Mouse (Mus musculus) layer of hippocampus, postnatal 10 days (tissue): ENCODE measurements at regions not wholly inside any gene's neighbourhood (a gene's known extent, or its start where the extent isn't known, plus 50 kb on each side); places are given as distances from the start of the nearest gene placed in this dataset.

Experiments
- DNase-seq, 2 experiments: peaks; one replicate each; pipeline ENCODE4 v3.0.0; 2021; ENCODE audit warnings: low spot score in 2 of 2

DNA sequence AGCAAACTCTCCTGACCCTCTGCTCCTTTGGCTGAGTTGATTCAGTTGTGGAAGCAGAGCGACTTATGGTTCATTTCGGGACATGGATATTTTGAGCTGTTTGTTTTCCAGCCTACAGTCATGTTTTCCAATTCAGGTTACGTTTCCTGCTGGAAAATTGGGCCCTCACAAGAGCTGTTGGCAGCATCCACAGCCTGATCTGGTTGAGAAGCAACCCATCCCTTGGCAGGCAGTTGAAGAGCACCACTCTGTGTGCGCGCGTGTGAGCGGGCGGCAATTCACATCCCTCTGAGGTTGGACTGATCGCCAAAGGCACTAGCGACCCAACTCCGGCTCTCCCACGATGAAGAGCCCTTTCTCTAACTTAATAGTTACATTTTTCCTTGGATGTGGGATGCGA, 457.1 kb downstream of the Tmem38b start:
- peak; percentile 18 to 37 for DNase-seq

DNA sequence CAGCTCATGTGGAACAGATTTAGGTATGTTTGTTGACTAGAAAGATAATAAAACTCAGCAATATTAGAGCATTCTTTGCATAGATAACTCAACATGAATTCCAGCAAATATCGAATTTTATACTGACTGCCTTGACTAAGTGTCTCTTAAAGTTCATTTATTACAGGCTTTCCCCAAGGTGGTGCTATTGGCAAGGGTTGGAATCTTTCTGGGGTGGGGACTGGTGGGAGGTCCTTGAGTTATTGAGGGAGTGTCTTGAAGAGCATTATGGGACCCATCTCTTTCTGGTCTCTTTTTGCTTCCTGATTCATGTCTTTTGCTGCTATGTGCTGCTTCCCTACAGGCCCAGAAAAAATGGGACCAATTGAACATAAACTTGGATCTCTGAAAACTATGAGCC, 488.0 kb downstream of the Tmem38b start:
- DNase-seq, result no peak

DNA sequence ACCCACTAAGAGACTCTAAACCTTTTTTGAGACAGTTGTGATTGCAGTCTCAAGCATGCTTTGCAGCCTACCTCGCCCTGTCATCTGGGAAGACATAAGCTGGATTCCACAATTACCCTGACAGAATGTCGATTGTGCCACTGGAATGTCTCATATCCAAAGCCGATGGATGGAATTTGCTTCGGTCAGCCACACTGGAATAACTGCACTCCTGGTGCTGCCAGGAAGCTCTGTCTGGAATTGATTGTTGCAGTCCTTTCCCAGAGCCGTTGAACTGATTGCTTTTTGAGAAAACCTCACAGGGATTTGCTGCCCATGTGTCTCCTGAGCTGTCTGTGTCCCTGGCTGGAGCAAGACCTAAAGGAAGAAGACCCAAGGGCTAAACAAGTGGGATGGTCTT, 499.0 kb downstream of the Tmem38b start:
- DNase-seq, result no peak

DNA sequence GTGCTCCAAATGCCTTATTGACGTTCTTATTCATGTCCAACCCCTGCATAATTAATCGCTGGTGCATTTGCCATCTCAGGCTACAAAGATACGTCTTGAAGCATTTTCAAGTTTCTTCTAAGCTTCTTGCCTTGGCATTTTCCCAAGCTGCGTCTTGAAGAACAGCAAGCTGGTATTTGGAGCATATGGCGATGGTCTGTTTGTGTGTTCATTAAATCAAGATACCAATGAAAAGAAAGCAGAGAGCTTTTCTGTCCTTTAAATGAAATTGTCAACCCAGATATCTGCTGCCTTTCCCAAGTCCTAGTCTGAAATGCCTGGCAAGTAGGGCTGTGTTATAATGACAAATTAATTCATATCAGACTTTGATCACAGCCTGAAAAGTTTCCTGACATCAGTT, 502.4 kb downstream of the Tmem38b start:
- DNase-seq, result peak in 1 of 2 experiments; percentile 12

DNA sequence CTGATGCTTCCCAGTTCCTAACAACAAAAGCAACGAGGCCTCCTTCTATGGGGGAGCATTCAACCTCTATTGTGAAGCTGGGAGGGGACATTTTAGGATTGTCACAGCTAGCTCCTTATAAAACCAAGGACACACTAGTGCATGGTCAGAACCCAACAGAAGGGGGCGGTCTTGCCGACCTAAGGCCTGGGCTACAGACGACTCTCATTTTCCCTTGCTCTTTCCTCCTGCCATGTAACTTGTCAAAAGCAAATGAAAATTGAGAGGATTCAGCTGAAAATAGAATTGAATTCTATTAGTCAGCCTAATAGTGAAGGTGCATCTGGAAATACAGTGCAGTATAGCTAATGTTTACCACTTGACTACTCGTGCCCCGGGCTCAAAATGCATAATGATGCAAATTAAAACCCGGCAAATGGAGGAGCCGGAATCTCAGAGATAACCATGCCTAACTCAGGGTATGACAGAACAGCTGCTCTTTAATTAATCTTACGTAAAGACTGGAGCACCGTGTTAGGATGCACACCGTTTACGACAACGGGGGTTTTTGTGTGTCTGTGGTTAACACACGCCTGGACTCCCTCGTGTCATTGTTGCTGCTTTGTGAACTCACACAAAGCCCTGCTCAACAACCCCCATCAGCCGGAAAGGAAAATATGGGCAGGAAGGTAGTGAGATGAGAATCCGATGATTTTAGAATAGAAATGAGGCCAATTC, 503.0 kb downstream of the Tmem38b start:
- peak; percentile 34 to 44 for DNase-seq

DNA sequence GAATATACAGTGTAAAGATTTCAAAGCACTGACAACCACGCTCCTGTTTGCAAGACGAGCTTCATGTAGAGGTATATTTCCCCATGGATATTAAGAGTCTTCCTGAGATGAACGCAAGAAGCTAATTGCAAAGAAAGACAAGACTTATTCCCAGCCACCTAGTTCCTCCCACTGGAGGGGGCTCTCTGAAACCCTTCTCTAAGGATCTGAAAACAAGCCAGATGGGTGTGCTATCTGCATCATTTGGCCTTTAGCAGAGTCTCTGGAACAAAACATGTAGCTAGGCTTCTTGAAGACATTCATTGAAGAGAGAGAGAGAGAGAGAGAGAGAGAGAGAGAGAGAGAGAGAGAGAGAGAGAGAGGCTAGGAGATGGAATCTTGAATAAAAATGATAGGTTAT, 504.8 kb downstream of the Tmem38b start:
- no peak for DNase-seq

DNA sequence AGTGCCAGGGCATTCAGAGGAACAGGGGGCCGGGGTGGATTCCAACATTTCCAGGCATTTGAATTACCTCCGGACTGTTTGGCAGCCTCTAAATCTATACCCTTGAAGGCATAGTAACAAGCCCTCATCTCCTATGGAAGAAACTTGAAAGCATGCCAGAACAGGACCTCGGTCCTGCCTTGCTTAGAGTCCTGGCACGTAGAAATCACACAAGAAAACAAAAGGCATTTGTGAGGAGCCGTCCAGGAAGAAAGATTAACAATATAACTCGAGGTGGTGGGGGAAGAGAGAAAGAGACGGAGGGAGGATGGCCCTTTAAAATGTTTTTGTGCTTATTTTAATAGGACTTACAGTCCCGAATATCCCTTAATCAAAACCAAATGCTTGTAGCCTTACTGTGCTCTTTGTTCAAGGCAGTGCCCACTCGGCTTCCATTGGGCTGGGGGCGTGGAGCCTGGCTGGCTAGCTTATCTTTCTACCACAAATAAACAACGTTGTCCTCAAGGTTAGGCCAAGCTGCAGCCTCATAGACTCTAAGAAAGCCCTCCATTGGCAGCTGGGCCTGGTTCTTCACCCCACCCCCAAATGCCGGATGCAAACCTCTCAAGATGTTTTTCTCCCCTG, 505.9 kb downstream of the Tmem38b start:
- DNase-seq, result no peak

DNA sequence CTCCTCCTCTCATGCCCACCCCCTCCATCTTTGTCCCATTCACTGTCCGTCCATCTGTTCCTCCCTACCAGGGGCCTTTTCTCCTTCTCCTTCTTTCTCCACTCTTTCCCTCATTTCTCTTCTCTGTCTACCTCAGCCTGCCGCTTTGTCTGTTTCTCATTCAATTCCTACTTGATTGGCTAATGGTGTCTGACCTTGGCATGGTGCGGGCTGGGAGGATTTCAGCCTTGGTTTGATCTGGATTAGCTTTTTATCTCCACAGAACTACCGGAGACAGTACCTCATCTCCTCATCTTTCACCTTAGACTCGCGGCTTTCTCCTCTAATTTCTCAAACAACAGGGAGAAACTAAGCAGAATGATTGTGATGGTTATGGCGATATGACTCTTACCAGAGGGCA, 506.4 kb downstream of the Tmem38b start:
- no peak for DNase-seq

DNA sequence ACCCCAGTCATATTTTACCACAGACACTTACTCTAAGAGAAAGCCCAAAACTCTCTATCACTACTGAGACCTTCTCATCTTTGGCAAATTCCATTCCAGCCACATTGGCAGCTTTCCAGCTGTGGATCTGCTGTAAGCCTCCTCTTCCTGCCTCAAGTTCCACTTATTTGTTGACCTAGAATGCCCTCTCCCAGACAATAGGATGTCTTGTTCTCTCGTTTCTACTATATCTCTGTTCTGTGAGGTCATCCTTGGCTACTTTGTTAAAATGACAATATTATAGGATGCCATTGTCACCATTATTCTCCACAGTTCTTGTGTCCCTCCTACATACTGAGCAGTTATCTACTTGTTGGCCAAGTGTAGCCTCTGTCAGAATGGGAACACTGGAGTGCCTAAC, 512.7 kb downstream of the Tmem38b start:
- no peak for DNase-seq

DNA sequence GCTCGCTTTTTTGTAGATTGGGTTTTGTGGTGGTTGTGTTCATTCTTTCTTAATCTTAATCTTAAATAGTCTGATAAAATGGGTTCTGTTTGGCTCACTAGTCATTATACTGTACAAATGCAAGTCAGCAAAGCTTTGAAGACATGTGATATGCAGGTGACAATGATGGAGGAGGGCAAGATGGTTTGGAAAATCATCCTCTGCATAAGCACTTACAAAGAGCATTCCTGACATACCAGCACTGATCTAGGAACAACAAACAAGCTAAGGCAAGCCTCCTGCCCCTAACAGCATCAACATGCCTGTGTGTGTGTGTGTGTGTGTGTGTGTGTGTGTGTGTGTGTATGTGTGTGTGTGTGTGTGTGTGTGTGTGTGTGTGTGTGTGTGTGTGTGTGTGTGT, 514.3 kb downstream of the Tmem38b start:
- DNase-seq, result no peak

DNA sequence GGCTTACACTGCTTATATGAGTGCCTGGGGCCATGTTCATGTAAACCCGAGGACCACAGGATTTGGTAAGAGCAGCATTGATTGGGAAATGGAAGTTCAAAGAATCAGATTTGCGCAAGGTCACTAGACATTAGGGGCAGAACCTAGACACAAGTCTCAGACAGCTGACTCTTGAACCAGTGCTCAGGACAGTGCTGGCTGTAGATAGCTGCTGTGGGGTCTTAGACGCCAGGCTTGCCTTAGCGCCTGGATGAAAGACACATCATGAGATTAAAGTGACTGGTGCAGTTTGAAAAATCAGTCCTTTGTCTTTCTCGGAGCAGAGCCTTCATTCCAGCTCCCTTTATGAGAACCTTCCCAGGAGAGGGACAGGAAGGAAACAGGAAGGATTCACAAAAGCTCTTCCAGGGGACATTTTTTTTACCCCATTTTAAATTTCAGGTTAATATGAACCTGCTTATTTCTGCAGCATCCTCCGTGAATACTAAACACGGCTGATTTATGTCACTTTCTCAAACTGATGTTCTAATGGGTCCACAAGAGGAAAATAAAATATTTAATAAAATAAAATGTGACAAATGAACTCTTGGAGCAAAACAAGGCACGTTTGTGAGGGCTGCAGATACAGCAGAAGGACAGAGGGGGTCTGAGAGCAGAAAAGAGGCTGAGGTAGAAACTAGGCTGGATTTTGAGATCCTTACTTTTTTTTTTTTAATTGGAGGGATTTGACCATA, 528.0 kb downstream of the Tmem38b start:
- no peak for DNase-seq

DNA sequence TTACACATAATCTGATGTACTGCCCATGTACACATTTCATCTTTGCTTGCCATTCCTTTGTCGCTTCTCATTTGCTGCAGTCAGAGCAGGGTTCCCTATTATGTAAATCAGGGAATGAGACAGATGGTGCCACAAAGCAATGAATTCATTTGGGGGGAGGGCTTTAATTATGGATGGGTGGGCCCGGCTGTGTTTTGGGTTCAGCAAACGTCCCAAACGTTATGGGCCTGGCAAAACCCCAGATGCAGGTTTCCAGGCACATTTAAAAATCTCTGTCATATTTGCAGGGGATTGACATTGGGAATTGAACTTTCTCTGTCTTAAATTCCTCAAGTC, 528.5 kb downstream of the Tmem38b start:
- no peak for DNase-seq

DNA sequence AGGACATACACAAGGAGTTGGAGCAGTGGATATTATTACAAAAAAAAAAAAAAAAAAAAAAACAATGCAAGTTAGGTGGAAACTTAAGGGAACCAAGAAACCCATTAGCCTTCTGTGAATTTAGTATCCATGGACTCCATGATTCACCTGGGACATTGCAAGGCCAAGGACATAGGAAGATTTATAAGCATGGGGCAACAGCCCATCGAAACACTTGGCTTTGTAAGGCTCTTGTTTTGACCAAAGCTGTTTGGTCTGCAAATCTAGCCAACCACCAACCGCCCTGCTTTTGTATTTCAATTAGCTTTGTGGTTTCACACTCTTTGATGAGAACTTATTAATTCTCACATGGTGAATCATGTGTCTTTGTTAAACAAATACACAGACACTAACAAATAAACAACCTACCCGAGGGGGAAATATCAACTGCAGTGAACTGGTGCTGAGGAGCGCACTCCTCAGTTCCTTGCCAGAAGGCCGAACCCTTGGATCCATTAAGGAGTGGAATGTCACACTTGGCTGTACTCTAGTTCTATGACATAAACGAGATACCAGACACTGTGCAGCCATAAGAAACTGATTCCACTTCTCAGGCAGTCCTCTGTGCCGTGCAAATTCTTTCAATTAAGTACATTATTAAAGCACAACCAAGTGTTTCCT, 529.7 kb downstream of the Tmem38b start:
- no peak for DNase-seq

DNA sequence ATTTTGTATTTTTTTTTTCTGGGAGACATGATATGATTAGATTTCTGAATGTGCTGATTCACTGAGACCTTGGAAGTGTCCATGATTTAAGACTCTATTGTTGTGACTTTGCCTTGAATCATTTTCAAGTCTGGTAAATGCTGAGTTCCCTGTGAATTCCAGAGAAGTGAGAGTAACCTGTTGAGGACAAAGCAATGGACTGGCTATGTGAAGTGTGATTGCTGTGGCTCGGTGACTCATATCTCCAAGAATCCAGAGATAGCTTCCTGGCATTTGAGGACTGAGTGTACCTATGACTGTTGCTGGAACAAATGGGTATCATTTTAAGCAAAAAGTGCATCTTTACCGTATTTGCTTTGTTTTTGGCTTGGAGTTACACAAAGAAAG, 530.2 kb downstream of the Tmem38b start:
- no peak for DNase-seq

DNA sequence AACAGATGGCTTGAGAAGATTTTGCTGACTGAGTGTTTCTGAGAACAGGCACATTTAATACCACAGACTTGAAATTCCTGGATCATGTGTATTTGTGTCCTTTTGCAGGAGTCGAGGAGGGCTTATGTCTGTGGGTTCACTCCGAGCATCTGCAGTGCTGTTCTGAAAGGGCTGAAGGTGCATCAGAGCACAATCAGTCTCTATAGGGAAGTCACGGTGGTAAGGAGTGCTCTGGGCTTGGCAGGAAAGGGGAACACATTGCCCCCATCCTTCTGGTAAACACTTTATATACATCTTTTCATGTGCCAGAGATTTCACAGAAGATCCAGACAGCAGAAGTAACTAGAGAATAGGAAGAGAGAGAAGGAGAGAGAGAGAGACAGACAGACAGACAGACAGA, 545.1 kb downstream of the Tmem38b start:
- DNase-seq, result no peak

DNA sequence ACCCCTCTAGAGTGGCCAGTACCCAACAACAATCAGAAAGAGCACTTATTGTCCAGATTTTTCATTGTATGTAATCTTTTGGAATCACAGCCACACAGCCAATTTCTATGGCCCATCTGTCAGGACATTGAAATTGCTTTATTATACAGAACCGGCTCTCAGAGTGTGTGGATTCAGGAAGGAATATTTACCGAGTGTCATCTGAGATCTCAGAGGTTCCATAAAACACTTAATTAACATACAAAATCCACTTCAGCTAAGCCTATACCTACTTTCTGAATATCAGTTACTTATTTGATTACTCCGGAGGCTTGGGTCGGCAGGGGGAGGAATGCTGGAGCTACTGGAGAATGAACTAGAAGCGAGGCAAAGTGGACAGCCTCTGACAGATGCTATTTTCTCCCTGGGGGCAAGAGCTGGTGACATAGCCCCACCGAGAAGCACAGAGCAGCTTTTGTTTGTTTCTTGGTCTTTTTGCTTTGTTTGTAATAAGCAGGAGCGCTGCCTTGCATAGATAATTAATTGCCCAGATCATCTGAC, 545.6 kb downstream of the Tmem38b start:
- no peak for DNase-seq

DNA sequence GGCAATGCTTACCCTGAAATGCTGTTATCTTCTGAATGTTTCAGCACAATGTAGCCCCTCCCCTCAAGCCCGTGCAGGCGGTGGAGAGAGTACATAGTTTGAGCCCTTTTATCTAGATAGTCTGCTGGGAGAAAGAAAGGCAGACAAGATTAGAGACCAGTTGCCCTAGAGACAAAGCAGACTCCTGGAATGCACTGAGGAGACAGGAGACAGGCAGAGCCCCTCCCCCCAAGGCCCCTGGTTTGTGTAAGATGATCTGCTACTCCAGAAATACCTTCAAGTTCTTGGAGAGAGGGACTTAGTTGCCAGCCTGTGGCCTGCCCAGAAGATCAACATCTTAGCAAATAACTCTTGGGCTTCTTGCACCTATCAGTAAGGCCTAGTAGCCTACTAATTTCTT, 547.8 kb downstream of the Tmem38b start:
- DNase-seq, result no peak

DNA sequence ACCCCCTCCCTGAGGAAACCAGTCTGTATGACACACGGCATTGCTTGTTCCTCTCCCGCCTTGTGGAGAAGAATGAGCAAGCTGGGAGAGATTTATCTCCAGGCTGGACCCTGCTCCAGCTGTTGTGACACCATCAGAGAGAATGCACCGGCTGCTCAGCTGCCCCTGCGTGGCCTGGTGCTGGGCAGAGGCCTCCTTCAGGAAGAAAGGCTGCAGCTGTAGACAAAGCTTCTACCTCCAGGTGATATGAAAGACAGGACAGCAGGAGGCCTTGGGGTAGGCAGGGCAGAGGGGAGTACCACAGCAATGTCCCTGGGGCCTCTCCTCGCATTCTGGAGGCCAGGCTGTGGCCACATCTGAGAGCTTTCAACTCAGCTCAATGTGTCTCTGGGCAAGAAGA, 548.6 kb downstream of the Tmem38b start:
- no peak for DNase-seq

DNA sequence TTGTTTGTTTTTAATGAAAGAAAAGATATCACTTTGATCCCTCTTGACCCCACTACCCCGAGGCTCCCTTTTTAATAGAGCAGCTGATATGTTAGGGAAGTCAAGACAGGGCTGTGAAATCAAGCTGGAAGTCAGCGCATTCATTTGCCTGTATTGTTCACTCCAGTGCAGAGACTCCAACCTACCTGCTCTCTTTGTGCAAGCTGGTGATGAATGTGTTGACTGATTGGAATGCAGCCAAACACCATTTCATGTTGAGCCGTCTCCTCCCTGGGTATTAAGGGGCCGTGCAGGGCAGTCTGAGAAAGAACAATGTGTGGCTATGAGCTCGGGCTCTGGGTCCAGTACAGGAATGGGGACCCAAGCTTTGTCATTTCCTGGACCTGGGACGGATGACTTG, 557.4 kb upstream of the Zfp462 start:
- no peak for DNase-seq

DNA sequence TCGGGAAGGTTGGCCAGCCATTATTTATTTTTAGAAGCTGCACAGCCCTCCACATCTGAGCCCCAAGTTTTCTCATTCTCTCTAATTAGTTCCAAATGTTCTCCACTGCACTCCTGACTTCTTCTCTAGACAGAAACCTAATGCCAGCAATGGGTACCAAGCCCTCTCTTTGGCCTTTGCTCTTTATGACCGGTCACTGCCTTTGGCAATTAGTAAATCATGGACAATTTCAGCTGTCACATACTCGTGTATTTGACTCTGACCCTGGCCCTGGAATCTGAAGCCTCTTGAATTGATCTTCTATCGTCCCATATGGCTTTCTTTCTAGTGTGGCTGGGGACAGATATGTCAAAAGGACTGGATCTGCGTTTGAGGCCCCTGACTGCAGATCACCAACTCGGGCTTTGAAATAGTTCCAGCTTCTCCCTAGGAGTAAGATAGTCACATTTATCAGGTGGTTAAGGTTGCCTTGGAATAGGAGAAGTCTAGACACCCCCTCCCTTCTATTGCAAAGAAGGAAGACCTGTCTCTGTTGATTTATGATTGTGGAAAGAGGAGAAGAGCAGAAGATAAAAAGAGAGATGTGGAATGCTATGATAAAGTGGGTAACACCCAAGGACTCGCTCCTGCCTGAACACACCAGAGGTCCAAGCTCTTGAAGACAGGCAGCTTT, 553.2 kb upstream of the Zfp462 start:
- no peak for DNase-seq

DNA sequence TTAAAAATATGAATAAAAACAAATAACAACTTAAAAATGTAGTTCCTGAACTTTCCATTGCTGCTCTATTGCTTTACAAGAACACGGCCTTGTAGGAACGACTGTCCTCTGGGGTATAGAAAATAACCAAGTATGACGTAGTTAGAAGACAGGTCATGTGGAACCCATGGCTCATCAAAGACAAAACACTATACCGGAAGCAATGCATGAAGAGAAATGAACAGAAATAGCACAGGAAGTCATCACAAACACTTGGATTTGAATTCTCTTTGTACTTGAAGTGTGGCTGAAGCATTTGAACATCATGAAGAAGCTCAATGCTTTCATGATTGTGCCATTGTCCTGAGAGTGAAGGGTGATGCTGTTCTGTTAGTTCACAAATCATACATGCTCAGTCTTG, 538.7 kb upstream of the Zfp462 start:
- DNase-seq, result no peak
